Mouse (Mus musculus): ENCODE results near the gene Kcnk7. TPM values are rescaled to one million over a fixed set of nuclear protein-coding genes. Genes with fewer than 3 reads are reported as not detected.

Gene Kcnk7
- polyA plus RNA-seq, 1 experiment = 0.36 TPM

GRCm38 (mm10) chr19:5724549-5724941, 20.4 kb downstream of the Kcnk7 start:
- DNase-seq (ENCODE audit: low read depth) = no peak

DNA sequence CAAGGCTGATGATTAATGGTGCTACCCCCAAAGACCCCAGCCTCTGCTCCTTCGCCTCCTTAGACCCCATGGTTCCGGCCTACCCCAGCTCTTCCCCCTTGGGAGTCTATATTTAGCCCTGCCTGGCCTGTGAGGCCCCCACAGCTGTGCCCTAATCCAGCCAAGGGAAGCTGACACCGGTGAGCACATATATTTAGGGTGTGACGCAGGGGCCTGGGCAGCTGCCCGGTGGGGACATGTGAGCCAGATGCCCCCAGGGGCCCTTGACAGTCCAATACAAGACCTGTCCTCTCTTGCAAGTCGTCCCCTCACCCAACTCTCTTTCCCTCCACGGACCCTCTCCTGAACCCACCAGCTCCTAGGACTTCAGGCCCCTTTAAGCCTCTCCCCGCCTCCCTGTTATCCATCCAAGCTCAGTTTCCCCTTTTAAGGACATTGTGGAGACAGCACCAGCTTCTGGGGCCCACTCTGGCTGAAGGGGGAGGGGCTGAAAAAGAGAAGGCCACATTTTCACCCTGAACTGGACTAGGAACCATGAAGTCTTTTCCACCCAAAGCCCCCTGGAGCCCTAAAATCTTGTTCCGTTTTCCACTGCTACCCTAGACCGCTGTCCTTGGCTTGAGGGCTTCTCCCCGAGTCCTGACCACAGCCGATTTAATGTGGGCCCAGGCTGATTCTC, 21.0 kb downstream of the Kcnk7 start:
- DNase-seq (ENCODE audit: low read depth) = no peak

- no peak for DNase-seq (ENCODE audit: low read depth)
Measured at GRCm38 (mm10) chr19:5725767-5726515, 21.8 kb downstream of the Kcnk7 start, which contains the start of gene Ehbp1l1. TSS of gene Ehbp1l1 (minus strand) at chr19:5726317.

DNA sequence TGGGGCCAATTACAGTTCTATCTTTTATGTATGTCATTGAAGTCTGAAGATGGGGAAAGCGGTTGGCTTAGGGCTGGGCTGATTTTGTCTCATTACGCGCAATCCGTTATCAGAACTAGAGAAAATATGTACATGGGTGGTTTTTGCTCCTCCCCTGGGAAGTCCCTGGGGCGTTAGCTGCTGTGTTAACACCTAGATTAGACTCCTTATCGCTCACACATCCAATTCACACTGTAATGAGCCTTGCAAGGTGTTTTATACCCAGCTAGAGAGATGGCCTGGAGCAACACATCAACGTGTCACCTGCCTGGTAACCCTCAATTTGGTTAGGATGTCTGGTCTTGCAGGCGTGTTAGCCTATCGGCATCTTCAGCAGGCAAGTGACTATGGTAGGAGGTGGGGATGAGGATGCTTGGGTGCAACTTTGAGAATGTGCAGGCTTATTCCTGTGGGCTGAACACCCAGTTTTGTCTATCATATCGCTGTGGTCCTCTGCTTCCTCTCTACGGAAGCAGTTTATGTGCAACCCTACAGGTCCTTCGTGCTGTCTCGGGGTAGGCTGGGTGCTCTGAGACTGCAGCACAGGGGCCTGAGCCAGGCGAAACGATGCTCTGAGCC, 22.9 kb downstream of the Kcnk7 start:
- no peak for DNase-seq (ENCODE audit: low read depth)

DNA sequence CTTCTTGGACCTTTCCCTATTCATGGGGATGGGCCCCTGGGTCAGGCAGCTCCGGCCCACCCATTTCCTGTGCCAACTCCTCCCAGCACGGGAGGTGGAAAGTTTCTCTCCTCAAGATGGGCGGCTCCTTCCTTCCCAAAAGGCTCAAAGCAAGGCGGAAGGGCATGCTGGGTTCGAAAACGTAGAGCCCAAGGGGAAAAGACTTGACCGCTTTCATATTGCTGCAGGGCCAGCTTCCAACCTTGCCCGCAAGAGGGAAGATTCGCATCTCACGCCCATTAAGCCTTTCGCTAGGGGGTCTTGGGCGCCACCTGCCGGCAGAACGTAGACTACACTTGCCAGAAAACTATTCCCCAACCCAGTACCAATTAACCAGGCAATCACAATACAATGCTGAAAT, 23.5 kb downstream of the Kcnk7 start:
- no peak for DNase-seq (ENCODE audit: low read depth)

DNA sequence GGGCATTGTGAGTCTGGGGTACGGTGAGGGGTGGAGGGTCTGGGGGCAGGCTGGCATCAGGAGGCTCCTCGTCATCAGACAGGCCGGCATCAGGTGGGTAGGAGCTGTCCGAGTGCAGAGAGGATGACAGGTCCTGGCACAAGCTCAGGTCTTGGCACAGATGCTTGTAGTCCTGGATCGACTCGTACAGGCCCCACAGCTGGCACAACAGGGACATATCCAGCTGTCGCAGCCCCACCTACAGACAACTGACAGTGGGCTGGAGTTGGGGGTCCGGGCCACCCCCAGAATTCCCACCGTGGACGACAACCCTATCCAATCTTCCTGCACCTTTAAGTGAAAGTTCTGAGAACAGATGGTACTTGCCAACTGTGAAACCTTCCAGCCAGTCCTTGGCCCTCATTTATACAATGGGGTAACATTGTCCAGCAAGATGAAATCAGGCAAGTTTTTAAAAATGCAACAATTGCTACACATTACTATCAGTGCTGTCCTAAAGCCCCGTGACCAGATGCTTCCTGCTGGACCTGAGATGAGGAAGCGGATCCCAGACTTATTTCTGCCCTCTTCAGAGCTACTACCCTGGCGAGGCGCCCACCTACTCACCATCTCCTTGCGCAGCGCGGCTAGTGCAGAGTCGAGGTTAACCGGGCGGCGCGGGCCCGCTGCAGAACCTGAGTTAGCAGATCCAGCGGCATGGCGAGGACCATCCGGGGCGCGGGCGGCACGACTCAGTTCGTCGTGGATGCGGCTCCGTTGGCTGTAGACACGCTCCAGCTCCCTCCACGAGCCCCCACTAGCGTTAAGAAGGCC, 24.7 kb downstream of the Kcnk7 start:
- DNase-seq (ENCODE audit: low read depth) = no peak

GRCm38 (mm10) chr19:5729444-5729815, 25.3 kb downstream of the Kcnk7 start, which contains the start of gene Fam89b:
TSS of gene Fam89b (minus strand) at chr19:5729653.
- DNase-seq (ENCODE audit: low read depth) = no peak

DNA sequence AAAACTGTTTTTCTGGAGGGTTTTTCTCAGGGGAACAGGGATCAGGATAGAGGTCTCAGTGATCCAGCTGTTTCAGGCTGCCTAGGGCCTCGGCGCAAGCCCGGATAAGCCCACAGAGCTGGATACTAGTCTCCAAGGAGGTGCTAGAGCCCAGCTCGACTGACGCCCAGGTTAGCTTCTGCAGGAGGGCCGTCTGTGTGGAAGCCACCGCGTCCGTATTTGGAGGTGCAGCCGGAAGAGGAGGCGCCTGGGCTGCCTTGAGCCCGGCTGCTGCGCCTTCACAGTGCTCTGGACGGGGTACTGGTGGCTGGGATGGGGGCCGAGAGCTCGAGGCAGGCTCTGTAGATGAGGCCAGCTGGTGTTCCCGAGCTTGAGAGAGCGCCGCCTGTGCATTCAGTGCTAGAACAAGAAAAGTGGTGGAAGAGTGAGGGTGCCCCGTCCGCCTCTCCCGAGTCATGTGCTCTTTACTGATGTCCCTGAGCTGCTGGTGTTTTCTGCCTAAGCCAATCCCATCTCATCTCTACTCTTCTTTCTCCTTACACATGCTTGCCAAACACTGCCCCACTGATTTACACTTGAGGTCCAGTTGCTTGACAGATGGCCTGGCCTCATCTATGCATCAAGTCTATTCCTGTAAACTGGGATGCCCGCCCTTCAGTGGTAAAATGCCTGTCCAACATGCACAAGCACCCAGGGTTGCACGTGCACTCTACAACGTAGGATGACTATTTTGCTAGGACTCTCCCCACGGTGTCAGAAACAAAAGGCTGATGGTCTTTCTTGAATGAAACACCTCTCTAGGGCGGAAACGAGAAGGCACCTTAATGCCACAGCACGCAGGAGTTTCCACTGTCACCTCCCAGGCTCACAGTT, 26.4 kb downstream of the Kcnk7 start:
- DNase-seq (ENCODE audit: low read depth) = no peak

DNA sequence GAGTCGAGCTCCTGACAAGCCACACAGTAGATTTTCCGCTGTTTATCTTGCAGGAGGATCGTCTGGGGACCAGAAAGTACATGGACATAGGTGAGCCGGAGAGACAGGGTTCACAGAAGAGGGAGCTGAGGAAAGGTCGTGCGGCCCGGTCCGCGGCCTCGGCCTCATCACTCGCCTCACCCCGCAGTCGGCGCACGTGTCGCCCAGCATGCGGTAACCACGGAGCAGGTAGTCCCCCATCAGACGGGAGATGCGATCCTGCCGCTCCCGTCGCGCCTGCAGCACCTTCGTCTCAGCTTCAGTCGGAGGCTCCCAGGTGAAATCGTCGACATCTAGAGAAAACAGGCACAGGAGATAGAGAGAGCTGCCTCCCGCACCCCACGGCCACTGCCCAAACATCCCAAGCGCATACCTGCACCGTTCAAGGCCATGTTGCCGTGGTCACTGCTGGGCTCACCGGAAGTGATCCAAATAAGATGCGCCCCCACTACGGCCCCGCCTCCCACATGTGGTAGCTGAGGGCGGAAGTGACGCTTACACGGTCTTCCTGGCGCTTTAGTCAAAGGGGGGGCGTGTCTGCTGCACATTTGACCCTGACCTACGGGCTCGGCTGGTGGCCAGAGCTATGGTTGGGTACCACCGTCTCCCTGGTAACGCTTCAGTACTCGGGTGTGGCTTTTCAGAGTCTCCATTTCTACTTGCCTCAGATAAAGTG, 27.3 kb downstream of the Kcnk7 start:
- DNase-seq (ENCODE audit: low read depth) = no peak

DNA sequence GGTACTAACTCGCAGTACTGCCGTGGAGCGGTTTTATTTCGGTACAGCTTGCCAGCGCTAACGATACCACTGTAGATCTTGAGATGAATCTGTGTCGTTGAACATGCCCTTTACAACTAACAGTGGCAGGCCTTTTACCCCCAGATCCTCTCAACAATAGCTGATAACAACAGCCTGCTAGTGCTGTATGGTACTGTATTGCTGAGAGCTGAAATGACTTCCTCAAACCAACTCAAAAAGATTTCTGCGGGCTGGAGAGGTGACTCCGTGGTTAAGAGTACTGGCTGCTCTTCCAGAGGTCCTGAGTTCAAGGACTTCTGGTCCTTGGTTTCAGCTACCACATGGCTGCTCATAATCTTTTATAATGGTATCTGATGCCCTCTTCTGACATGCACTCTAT, 30.2 kb downstream of the Kcnk7 start:
- no peak for DNase-seq (ENCODE audit: low read depth)

DNA sequence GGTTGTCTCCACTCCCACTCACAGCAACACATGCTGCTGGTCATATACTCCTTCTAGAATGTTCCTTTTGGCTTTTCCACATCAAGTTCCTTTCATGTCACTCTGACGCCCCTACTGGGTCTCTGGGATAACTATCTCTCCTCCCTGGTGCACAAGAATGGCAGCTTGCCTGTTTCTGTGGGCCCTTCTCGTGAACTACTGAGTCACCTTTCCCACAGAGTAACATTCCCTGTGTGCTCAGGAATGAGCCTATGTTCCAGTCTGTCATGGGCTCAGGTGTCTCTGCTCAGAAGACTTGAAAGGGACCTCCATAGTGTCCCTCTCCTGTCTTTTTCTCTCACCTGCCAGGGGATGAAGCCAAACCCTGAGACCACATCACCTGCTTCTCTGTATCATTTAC, 35.3 kb downstream of the Kcnk7 start:
- DNase-seq (ENCODE audit: low read depth) = no peak

GRCm38 (mm10) chr19:5740320-5741317, 36.5 kb downstream of the Kcnk7 start, which contains the start of gene Ltbp3:
TSS of gene Ltbp3 (plus strand) at chr19:5740904.
- no peak for DNase-seq (ENCODE audit: low read depth)

- DNase-seq (ENCODE audit: low read depth) = no peak
Measured at GRCm38 (mm10) chr19:5741641-5742240, 37.6 kb downstream of the Kcnk7 start.

DNA sequence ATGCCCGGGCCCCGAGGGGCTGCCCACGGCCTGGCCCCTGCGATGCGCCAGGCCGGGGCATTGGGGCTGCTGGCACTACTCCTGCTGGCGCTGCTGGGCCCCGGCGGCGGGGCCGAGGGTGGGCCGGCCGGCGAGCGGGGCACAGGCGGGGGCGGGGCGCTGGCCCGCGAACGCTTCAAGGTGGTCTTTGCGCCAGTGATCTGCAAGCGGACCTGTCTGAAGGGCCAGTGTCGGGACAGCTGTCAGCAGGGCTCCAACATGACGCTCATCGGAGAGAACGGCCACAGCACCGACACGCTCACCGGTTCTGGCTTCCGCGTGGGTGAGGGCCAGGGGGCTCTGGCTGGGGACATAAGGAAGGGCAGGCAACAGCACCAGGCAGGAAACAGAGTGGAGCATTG, 38.1 kb downstream of the Kcnk7 start:
- DNase-seq (ENCODE audit: low read depth) = no peak

DNA sequence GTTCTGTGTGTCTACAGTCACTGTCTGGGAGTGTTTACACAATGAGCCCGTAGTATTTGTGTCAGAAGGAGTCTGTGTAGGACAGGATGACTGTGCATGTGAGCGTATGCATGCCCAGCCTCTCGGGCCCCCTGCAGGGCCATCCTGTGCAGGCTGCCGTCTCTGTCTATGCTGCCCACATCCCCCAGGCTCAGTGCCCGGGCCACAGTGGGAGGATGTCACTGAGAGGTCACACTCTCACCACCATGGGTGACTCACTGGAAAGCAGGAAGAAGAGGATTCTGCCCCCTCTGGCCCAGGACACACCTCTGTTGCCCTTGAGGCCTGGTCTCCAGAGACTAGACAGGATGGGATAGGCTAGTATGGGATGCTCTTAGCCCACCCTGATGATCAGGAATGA, 39.4 kb downstream of the Kcnk7 start:
- DNase-seq (ENCODE audit: low read depth) = no peak

DNA sequence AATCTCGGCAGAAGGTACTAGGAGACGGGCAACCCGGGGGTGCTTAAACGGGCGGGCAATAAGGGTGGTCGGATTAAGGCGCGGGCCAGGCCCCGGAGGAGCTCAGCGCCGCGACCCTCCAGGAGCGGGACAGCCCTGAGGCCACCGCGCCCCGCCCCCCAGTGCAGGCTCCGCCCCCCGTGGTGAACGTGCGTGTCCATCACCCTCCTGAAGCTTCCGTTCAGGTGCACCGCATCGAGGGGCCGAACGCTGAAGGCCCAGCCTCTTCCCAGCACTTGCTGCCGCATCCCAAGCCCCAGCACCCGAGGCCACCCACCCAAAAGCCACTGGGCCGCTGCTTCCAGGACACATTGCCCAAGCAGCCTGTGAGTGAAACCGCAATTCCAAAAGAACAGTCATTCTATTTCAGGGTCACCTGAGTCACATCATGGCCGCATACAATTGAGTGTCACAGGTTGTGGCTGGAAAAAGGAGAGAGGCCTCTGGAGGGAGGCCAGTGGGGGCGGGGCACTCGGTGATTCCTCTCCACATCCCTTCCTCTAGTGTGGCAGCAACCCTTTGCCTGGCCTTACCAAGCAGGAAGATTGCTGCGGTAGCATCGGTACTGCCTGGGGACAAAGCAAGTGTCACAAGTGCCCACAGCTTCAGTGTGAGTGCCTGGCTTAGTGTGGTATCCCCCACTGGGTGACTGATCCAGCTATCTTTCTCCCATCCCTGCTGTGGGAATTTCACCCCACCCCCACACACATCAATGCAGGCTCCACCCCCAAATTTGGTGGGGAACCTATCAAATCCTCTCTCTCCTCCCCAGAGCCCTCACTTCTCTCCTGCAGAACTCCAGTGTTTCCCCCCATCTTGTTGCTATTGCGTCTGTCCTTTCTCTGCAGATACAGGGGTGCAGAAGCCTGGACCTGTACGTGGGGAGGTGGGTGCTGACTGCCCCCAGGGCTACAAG, 41.9 kb downstream of the Kcnk7 start:
- DNase-seq (ENCODE audit: low read depth) = no peak

DNA sequence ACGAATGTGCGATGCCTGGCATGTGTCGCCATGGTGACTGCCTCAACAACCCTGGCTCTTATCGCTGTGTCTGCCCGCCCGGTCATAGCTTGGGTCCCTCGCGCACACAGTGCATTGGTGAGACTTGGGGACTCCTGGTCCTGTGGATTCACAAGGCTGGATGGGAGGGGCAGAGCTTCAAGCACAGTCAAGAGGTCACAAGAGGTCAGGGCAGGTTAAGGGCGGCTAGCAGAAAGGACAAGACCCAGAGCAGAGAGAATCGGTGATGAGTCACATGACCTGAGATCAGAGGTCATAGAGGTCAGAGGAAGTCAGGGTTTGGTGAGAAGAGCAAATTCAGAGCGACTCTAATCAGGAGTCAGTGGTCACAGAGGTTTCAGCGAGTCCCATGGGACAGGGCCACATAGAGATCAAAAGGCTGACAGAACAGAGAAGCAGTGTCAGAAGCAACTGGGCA, 42.8 kb downstream of the Kcnk7 start:
- DNase-seq (ENCODE audit: low read depth) = no peak
